Mouse (Mus musculus) stomach, postnatal 0 days (tissue): ENCODE results near the gene Icam2. TPM values are rescaled to one million over a fixed set of nuclear protein-coding genes. Genes with fewer than 3 reads are reported as not detected.

ENCODE experiments used
- ATAC-seq: fragments of 200-750 bp; cut with Nextera tagmentation; 2 replicates; pipeline ENCODE4 v1.8.0; 2017; ENCODE audit not compliant: low FRiP score, low TSS enrichment
- DNase-seq: peaks from one replicate; pipeline ENCODE4 v3.0.0-alpha.2; 2016; ENCODE audit warnings: low spot score
- H3K27ac ChIP-seq: fragments of 300-500 bp; sonication (generic); replicated peaks from 2 replicates; pipeline ENCODE4 v1.5.1; 2014; ENCODE audit warnings: mild to moderate bottlenecking, control low read depth
- H3K27me3 ChIP-seq: fragments of 300-500 bp; sonication (generic); 2 replicates; pipeline ENCODE4 v1.6.1; 2014; ENCODE audit warnings: low read length; ENCODE audit not compliant: control insufficient read depth, insufficient read depth
- H3K36me3 ChIP-seq: fragments of 300-500 bp; sonication (generic); 2 replicates; pipeline ENCODE4 v1.6.1; 2014; ENCODE audit warnings: low read length, mixed read lengths; ENCODE audit not compliant: control insufficient read depth, insufficient read depth
- H3K4me1 ChIP-seq: fragments of 300-500 bp; sonication (generic); replicated peaks from 2 replicates; pipeline ENCODE4 v1.6.1; 2014; ENCODE audit warnings: antibody characterized with exemption; ENCODE audit not compliant: control insufficient read depth, insufficient read depth
- H3K4me2 ChIP-seq: fragments of 300-500 bp; sonication (generic); replicated peaks from 2 replicates; pipeline ENCODE4 v1.6.1; 2014; ENCODE audit warnings: low read depth, mild to moderate bottlenecking, control low read depth, moderate library complexity
- H3K4me3 ChIP-seq: fragments of 300-500 bp; sonication (generic); 2 replicates; pipeline ENCODE4 v1.5.1; 2014; ENCODE audit warnings: low read depth, low read length, control low read depth
- H3K9ac ChIP-seq: fragments of 300-500 bp; sonication (generic); 2 replicates; pipeline ENCODE4 v1.6.1; 2014; ENCODE audit warnings: mild to moderate bottlenecking, low read length, control low read depth, mixed read lengths
- H3K9me3 ChIP-seq: fragments of 300-500 bp; sonication (generic); 2 replicates; pipeline ENCODE4 v1.6.1; 2016; ENCODE audit warnings: low read length; ENCODE audit not compliant: control insufficient read depth
- CTCF ChIP-seq: IDR thresholded peaks from 2 replicates; pipeline ENCODE4 v1.5.1; 2016; ENCODE audit warnings: antibody characterized with exemption, low read depth, mild to moderate bottlenecking, moderate library complexity
- EP300 ChIP-seq: optimal IDR thresholded peaks from 2 replicates; pipeline ENCODE3; 2016; ENCODE audit warnings: antibody characterized with exemption
- WGBS: fragments of 180-500 bp; shearing (Covaris S2); extraction: QIAGEN DNeasy Blood & Tissue Kit; methylation state at CpG from one replicate; pipeline ENCODE4 v1.1.7; 2014; 5-methylcytosine and 5-hydroxymethylcytosine counted together
- polyA plus RNA-seq: library from polyadenylated mRNA; unstranded; fragments of >200 nt; fragmentation: Nextera tagmentation; extraction: Ambion mirVana; gene quantifications from 2 replicates; pipeline ENCODE4 v1.2.1, GENCODE M21; 2015

Gene Icam2
- polyA plus RNA-seq, 1 experiment from 2014 or later, result 12.7 TPM

DNA sequence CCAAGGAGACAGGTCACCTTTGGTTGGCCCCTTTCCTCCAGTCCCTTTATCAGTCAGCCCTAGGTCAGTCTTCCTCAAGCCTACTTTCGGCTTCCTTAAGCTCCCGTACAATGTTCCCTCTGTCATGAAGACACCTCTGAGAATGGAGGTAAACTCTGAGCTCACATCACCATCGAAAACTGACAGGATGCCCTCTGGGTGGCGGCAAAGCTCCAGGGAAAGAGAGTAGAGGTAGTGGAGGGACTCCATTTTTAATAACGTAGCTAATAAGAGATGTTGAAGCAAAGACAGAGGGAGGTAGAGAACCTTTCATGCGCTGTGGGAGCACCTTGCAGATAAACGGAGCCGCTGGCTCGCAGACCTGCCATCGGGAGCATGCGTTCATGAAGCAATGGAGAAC, 6.9 kb downstream of the Icam2 start:
- H3K4me2 ChIP-seq, result no peak overlapping the region
- no peak for DNase-seq
- no peaks in the 10 kb centered on the region for H3K9me3 ChIP-seq
- H3K27me3 ChIP-seq, result no peaks in the 10 kb centered on the region
- no peak overlapping the region for H3K4me3 ChIP-seq
- no peak overlapping the region for H3K9ac ChIP-seq
- 72% methylated on average over 11 of the region's 11 CpGs for WGBS
- no peak for ATAC-seq
- no peaks in the 10 kb centered on the region for H3K36me3 ChIP-seq
- TF ChIP-seq EP300, result no peak
- peak; percentile 57 for TF ChIP-seq CTCF
- no peaks in the 10 kb centered on the region for H3K4me1 ChIP-seq
- no peak overlapping the region for H3K27ac ChIP-seq

DNA sequence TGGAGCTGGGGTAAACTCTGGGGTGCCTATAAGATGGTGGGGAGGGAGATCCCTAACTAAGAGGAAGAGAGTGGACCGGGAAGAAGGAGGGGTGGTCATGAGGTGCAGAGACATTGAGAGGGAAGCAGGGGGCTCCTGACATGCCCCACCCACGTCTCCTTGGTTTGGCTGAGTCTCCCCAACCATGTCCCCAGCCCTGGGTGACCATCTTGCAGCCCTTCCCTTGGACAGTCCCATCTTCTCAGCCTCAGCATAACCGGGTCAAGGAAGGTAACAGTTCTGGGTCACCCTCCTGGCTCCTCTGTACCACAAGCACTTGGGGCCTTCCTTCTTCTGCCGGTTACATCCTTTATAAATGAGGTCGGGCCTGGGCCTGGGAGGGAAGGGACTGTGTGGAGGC, 12.9 kb downstream of the Icam2 start:
- peak overlapping the region; percentile 25 for H3K4me2 ChIP-seq
- H3K9me3 ChIP-seq, result no peaks in the 10 kb centered on the region
- DNase-seq, result no peak
- no peak overlapping the region for H3K27ac ChIP-seq
- TF ChIP-seq EP300 (no peak), CTCF (no peak)
- H3K36me3 ChIP-seq, result no peaks in the 10 kb centered on the region
- no peaks in the 10 kb centered on the region; the same call in 1 of the 2 replicates for H3K4me1 ChIP-seq
- H3K9ac ChIP-seq, result peak overlapping the region; percentile 41; the same call in 1 of the 2 replicates
- peak; percentile 26 for ATAC-seq
- no peaks in the 10 kb centered on the region for H3K27me3 ChIP-seq
- no peak overlapping the region for H3K4me3 ChIP-seq
- 72% methylated on average over 5 of the region's 5 CpGs for WGBS

DNA sequence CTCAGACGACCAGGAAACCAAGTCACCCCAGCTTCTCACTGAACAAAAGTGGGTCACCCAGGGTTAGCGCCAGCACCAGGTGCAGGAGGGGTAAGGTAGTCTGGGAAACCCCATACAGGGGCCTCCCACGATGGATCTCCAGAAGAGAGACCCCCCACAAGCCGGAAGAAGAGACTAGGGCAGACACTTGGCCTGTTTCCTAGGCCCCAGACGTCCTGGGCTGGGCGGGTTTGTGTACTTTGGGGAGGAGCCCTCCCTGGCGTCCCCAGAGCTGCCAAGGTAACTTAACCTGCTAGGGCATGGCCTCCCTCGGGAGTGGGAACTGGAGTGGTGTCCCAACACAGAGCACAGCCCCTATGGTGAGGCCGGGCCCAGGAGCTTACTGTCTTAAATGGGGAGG, 13.3 kb downstream of the Icam2 start:
- no peaks in the 10 kb centered on the region for H3K9me3 ChIP-seq
- no peaks in the 10 kb centered on the region; the same call in 1 of the 2 replicates for H3K4me1 ChIP-seq
- TF ChIP-seq CTCF, result no peak
- TF ChIP-seq EP300, result no peak
- no peaks in the 10 kb centered on the region for H3K36me3 ChIP-seq
- peak overlapping the region; percentile 25 for H3K4me2 ChIP-seq
- peak overlapping the region; percentile 41 for H3K9ac ChIP-seq
- DNase-seq, result peak; percentile 72
- ATAC-seq, result peak; percentile 75
- H3K27me3 ChIP-seq, result no peaks in the 10 kb centered on the region
- WGBS, result 26% methylated on average over 9 of the region's 9 CpGs
- H3K27ac ChIP-seq, result 0 out of 2 replicates have a peak overlapping the region, but pooled peaks have one; percentile 8
- H3K4me3 ChIP-seq, result no peak overlapping the region

DNA sequence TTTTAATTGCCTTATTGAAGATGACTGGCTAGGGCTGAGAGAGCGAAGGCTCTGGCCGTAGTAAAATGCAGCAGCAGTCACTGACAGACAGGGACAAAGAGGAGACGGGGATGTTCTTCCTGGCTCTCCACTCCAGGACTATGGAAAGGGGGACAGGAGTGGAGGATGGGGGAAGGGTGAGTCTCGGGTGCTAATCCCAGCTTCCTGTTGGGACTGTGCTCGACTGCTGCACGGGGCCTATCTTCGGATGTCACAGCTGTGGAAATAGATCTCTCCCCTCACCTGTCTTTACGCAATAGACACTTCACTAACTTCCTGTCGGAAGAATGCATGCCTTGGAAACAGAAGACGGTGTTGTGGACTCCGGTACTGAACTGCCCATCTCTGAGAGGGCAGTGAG, 13.9 kb downstream of the Icam2 start:
- WGBS, result 48% methylated on average over 11 of the region's 11 CpGs
- Histone ChIP-seq H3K4me2 (no peak overlapping the region), H3K4me3 (no peak overlapping the region), H3K27me3 (no peaks in the 10 kb centered on the region), H3K4me1 (no peaks in the 10 kb centered on the region; the same call in 1 of the 2 replicates), H3K36me3 (no peaks in the 10 kb centered on the region), H3K9ac (0 out of 2 replicates have a peak overlapping the region, but pooled peaks have one; percentile 41), H3K27ac (0 out of 2 replicates have a peak overlapping the region, but pooled peaks have one; percentile 8), H3K9me3 (no peaks in the 10 kb centered on the region)
- ATAC-seq (no peak), DNase-seq (no peak)
- TF ChIP-seq EP300 (no peak), CTCF (no peak)

DNA sequence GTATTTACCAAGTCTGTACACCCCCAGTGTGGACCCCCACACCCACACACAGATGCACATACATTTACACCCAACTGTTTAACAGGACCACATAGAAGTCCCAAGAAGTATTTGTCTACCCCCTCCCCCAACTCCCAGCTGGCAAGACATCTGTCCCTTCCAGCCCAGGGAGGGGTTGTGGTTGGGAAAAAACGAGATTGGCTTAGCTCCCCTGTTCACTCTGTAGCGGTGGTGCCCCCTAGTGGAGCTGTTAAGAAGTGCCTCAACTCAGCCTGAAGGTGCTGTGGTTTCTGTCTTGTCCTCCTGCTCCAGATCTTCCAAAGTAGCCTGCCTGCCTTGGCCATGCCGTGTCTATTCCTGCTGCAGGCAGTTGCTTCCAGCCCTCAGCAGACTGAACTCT, 21.6 kb downstream of the Icam2 start:
- WGBS, result 5% methylated on average over 3 of the region's 3 CpGs

DNA sequence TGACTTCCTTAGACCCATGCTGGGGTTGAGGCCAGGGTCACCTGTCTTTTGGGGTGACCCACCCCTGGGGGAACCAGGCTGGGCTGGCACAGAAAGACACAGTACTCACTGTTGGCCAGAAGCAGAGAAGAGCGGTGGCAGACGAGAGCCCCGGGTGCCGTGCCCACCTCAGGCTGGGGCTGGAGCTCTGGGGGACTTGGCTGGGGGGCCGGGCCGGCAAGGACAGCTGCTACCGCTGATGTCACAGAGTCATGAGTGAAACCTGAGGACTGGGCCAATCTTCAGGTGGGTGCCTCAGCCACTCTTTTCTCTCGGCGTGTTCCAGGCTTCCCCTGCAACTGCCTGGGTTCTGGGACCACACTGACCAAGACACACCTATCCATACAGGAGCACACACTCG, 22.5 kb downstream of the Icam2 start, which contains the start of gene Prr29:
Gene Prr29, plus strand, starts transcription at position 107 of the 400 bp plus-strand sequence.
- peak within 1 kb of the TSS; percentile 20; the same call in 1 of the 2 replicates for H3K4me2 ChIP-seq
- no peaks in the 10 kb centered on the region; the same call in 1 of the 2 replicates for H3K4me1 ChIP-seq

More for the DNA sequence above, 21.6 kb downstream of the Icam2 start:
- Histone ChIP-seq H3K36me3 (no peaks in the 10 kb centered on the region), H3K27ac (no peak overlapping the region), H3K4me3 (no peak overlapping the region), H3K4me1 (no peaks in the 10 kb centered on the region; the same call in 1 of the 2 replicates), H3K9me3 (no peaks in the 10 kb centered on the region), H3K4me2 (no peak overlapping the region), H3K9ac (no peak overlapping the region), H3K27me3 (no peaks in the 10 kb centered on the region)
- DNase-seq, result peak; percentile 76
- TF ChIP-seq CTCF (peak; percentile 92), EP300 (no peak)
- peak; percentile 43; the same call in 1 of the 2 replicates for ATAC-seq

More for the DNA sequence above, 22.5 kb downstream of the Icam2 start, which contains the start of gene Prr29:
- Histone ChIP-seq H3K9me3 (no peaks in the 10 kb centered on the region), H3K9ac (peak within 1 kb of the TSS; percentile 18; the same call in 1 of the 2 replicates), H3K4me3 (no peak within 1 kb of the TSS), H3K27ac (no peak within 1 kb of the TSS), H3K36me3 (no peaks in the 10 kb centered on the region), H3K27me3 (no peaks in the 10 kb centered on the region)
- DNase-seq (no peak), ATAC-seq (no peak)
- 41% methylated on average over 10 of the region's 10 CpGs for WGBS
- TF ChIP-seq CTCF (no peak), EP300 (no peak)
